Mouse (Mus musculus) intestine, embryonic 16.5 days (tissue): ENCODE measurements around the gene Rsad1. TPM values are rescaled to one million over a fixed set of nuclear protein-coding genes. Genes with fewer than 3 reads are reported as not detected.

Experiments
- ATAC-seq: fragments of 200-750 bp; cut with Nextera tagmentation; 2 replicates; pipeline ENCODE4 v1.8.0; 2017; ENCODE audit warnings: moderate TSS enrichment, moderate library complexity
- H3K27ac ChIP-seq: fragments of 300-500 bp; sonication (generic); 2 replicates; pipeline ENCODE4 v1.5.1; 2014; ENCODE audit warnings: mild to moderate bottlenecking, low read length
- H3K27me3 ChIP-seq: fragments of 300-500 bp; sonication (generic); replicated peaks from 2 replicates; pipeline ENCODE4 v1.6.1; 2014; ENCODE audit warnings: low read length, control low read depth, mixed read lengths; ENCODE audit not compliant: control insufficient read depth, insufficient read depth
- H3K36me3 ChIP-seq: fragments of 300-500 bp; sonication (generic); 2 replicates; pipeline ENCODE4 v1.6.1; 2014; ENCODE audit warnings: low read length, control low read depth; ENCODE audit not compliant: control insufficient read depth, insufficient read depth
- H3K4me1 ChIP-seq: fragments of 300-500 bp; sonication (generic); 2 replicates; pipeline ENCODE4 v1.6.1; 2014; ENCODE audit warnings: low read length, control low read depth, mixed read lengths; ENCODE audit not compliant: control insufficient read depth, insufficient read depth
- H3K4me2 ChIP-seq: fragments of 300-500 bp; sonication (generic); 2 replicates; pipeline ENCODE4 v1.6.1; 2014; ENCODE audit warnings: low read depth, low read length, control low read depth
- H3K4me3 ChIP-seq: fragments of 300-500 bp; sonication (generic); 2 replicates; pipeline ENCODE4 v1.5.1; 2014; ENCODE audit warnings: mild to moderate bottlenecking, low read length
- H3K9ac ChIP-seq: fragments of 300-500 bp; sonication (generic); 2 replicates; pipeline ENCODE4 v1.6.1; 2014; ENCODE audit warnings: low read depth, low read length
- H3K9me3 ChIP-seq: fragments of 300-500 bp; sonication (generic); 2 replicates; pipeline ENCODE4 v1.6.1; 2016; ENCODE audit warnings: low read length, control low read depth; ENCODE audit not compliant: control insufficient read depth
- WGBS: fragments of 180-500 bp; shearing (Covaris S2); extraction: QIAGEN DNeasy Blood & Tissue Kit; methylation state at CpG from one replicate; pipeline ENCODE4 v1.1.7; 2014; 5-methylcytosine and 5-hydroxymethylcytosine counted together
- polyA plus RNA-seq: library from polyadenylated mRNA; unstranded; fragments of >200 nt; fragmentation: Nextera tagmentation; extraction: Ambion mirVana; gene quantifications from 2 replicates; pipeline ENCODE4 v1.2.1, GENCODE M21; 2015

Rsad1 gene
- polyA plus RNA-seq, 1 experiment from 2014 or later: 3.6 TPM

GRCm38 (mm10) chr11:94542400-94542799 is 6.7 kb downstream of the Rsad1 start:
- no peak overlapping the region for H3K27ac ChIP-seq

GRCm38 (mm10) chr11:94539761-94540160 is 9.3 kb downstream of the Rsad1 start:
- no peak overlapping the region for H3K4me3 ChIP-seq
- no peaks in the 10 kb centered on the region for H3K9me3 ChIP-seq
- H3K27ac ChIP-seq: no peak overlapping the region
- H3K4me1 ChIP-seq: no peaks in the 10 kb centered on the region
- 83% methylated on average over 7 of the region's 7 CpGs for WGBS
- H3K36me3 ChIP-seq: no peaks in the 10 kb centered on the region
- no peaks in the 10 kb centered on the region for H3K27me3 ChIP-seq
- no peak overlapping the region for H3K4me2 ChIP-seq
- no peak overlapping the region for H3K9ac ChIP-seq
- ATAC-seq: no peak

More at GRCm38 (mm10) chr11:94542400-94542799, 6.7 kb downstream of the Rsad1 start:
- no peak for ATAC-seq
- WGBS: 91% methylated on average over 4 of the region's 4 CpGs
- Histone ChIP-seq H3K4me3 (no peak overlapping the region), H3K9me3 (no peaks in the 10 kb centered on the region), H3K9ac (no peak overlapping the region), H3K4me2 (no peak overlapping the region), H3K36me3 (no peaks in the 10 kb centered on the region), H3K27me3 (no peaks in the 10 kb centered on the region), H3K4me1 (no peaks in the 10 kb centered on the region)

GRCm38 (mm10) chr11:94538733-94539292 is 10.2 kb downstream of the Rsad1 start:
- H3K4me3 ChIP-seq: no peak overlapping the region
- ATAC-seq: peak; percentile 61
- H3K36me3 ChIP-seq: no peaks in the 10 kb centered on the region
- H3K9ac ChIP-seq: no peak overlapping the region
- WGBS: 55% methylated on average over 8 of the region's 8 CpGs
- H3K4me2 ChIP-seq: no peak overlapping the region
- no peaks in the 10 kb centered on the region for H3K27me3 ChIP-seq
- no peak overlapping the region for H3K27ac ChIP-seq
- H3K9me3 ChIP-seq: no peaks in the 10 kb centered on the region
- H3K4me1 ChIP-seq: no peaks in the 10 kb centered on the region

- Histone ChIP-seq H3K36me3 (no peaks in the 10 kb centered on the region), H3K4me3 (no peak overlapping the region), H3K4me2 (no peak overlapping the region), H3K4me1 (peaks cover 8% of the 10 kb centered on the region; the same call in 1 of the 2 replicates), H3K27ac (no peak overlapping the region), H3K27me3 (no peaks in the 10 kb centered on the region), H3K9me3 (no peaks in the 10 kb centered on the region), H3K9ac (no peak overlapping the region)
- ATAC-seq: no peak
- WGBS: 81% methylated on average over 8 of the region's 8 CpGs
Measured at GRCm38 (mm10) chr11:94533171-94533570, 15.9 kb downstream of the Rsad1 start.

- Histone ChIP-seq H3K4me1 (peaks cover 10% of the 10 kb centered on the region; the same call in 1 of the 2 replicates), H3K9me3 (no peaks in the 10 kb centered on the region), H3K27me3 (no peaks in the 10 kb centered on the region), H3K36me3 (no peaks in the 10 kb centered on the region), H3K4me3 (no peak overlapping the region), H3K4me2 (no peak overlapping the region), H3K9ac (no peak overlapping the region), H3K27ac (no peak overlapping the region)
- WGBS: 41% methylated on average over 3 of the region's 3 CpGs
- ATAC-seq: no peak
Measured at GRCm38 (mm10) chr11:94528879-94529278, 20.2 kb downstream of the Rsad1 start.

- Histone ChIP-seq H3K36me3 (no peaks in the 10 kb centered on the region), H3K4me3 (no peak overlapping the region)
- 0 out of 2 replicates have a peak, but pooled peaks have one; percentile 27 for ATAC-seq
Measured at GRCm38 (mm10) chr11:94526171-94526879, 22.7 kb downstream of the Rsad1 start.

GRCm38 (mm10) chr11:94521219-94521843 is 27.7 kb downstream of the Rsad1 start, which contains the start of gene Mycbpap:
Gene Mycbpap (minus strand): TSS chr11:94521742.
- Histone ChIP-seq H3K27me3 (no peaks in the 10 kb centered on the region), H3K9ac (peak within 1 kb of the TSS; percentile 67), H3K4me1 (peaks cover under 1% of the 10 kb centered on the region; the same call in 1 of the 2 replicates), H3K27ac (no peak within 1 kb of the TSS), H3K4me2 (peak within 1 kb of the TSS; percentile 89), H3K4me3 (peak within 1 kb of the TSS; percentile 61), H3K9me3 (no peaks in the 10 kb centered on the region), H3K36me3 (no peaks in the 10 kb centered on the region)
- WGBS: 1% methylated on average over 42 of the region's 42 CpGs
- peak; percentile 78 for ATAC-seq

More at GRCm38 (mm10) chr11:94526171-94526879, 22.7 kb downstream of the Rsad1 start:
- no peaks in the 10 kb centered on the region for H3K9me3 ChIP-seq
- H3K27me3 ChIP-seq: no peaks in the 10 kb centered on the region
- H3K4me1 ChIP-seq: peaks cover 6% of the 10 kb centered on the region; the same call in 1 of the 2 replicates
- H3K4me2 ChIP-seq: no peak overlapping the region
- 43% methylated on average over 9 of the region's 9 CpGs for WGBS
- H3K27ac ChIP-seq: peak overlapping the region; percentile 50
- H3K9ac ChIP-seq: no peak overlapping the region

GRCm38 (mm10) chr11:94513452-94513851 is 35.6 kb downstream of the Rsad1 start:
- Histone ChIP-seq H3K27me3 (no peaks in the 10 kb centered on the region), H3K4me2 (no peak overlapping the region), H3K4me1 (peaks cover 3% of the 10 kb centered on the region; the same call in 1 of the 2 replicates), H3K9ac (no peak overlapping the region), H3K27ac (no peak overlapping the region), H3K4me3 (no peak overlapping the region), H3K9me3 (no peaks in the 10 kb centered on the region), H3K36me3 (no peaks in the 10 kb centered on the region)
- whole genome bisulfite sequencing: 38% methylated on average over 9 of the region's 9 CpGs
- no peak for ATAC-seq

- Histone ChIP-seq H3K27ac (no peak overlapping the region), H3K4me1 (peaks cover 3% of the 10 kb centered on the region; the same call in 1 of the 2 replicates), H3K36me3 (no peaks in the 10 kb centered on the region), H3K9me3 (no peaks in the 10 kb centered on the region), H3K4me2 (no peak overlapping the region), H3K4me3 (no peak overlapping the region), H3K9ac (no peak overlapping the region), H3K27me3 (no peaks in the 10 kb centered on the region)
- ATAC-seq: peak; percentile 83
- WGBS: 59% methylated on average over 10 of the region's 10 CpGs
Measured at GRCm38 (mm10) chr11:94508976-94509375, 40.1 kb downstream of the Rsad1 start.
